Mouse (Mus musculus) erythroblast, embryonic 14.5 days (primary cell): Measurements from ENCODE around the gene 9430038I01Rik.

Source experiments
- GATA1 ChIP-seq: IDR thresholded peaks from 2 replicates; pipeline ENCODE4 v1.6.1; 2012; ENCODE audit warnings: low read length, inconsistent platforms, mixed read lengths
- TAL1 ChIP-seq: IDR thresholded peaks from 3 replicates; pipeline ENCODE4 v1.6.1; 2012; ENCODE audit warnings: low read length, inconsistent platforms, mixed read lengths

DNA sequence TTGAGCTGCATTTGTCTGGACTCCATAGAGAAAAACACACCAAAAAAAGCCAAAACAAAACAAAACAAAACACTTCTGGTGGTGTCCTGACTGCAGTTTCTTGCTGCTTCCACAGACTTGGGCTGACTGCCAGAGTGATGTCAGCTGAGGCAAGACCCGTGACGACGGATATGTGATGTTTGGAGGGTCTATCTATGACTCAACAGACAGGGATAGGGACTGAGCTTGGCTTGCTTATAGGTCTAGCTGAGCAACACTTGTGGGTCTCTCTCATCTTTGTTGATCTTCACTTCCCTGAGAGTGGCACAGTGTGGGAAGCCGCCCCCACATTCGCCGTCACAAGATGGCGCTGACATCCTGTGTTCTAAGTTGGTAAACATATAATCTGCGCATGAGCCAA lies 4.1 kb upstream of the 9430038I01Rik start:
- no peak for TF ChIP-seq GATA1
- TF ChIP-seq TAL1: no peak
